Mouse (Mus musculus) neural tube, embryonic 11.5 days (tissue): Measurements from ENCODE around the gene Mrps15. TPM values are rescaled to one million over a fixed set of nuclear protein-coding genes. Genes with fewer than 3 reads are reported as not detected.
"Not testable (repeated sequence)": the region's sequence is repeated elsewhere in the genome, so short reads cannot be mapped to it uniquely, and the experiment has no call there.

Experiments used
- ATAC-seq: fragments of 200-750 bp; cut with Nextera tagmentation; 2 replicates; pipeline ENCODE4 v1.8.0; 2017; ENCODE audit warnings: moderate number of reproducible peaks, mild to moderate bottlenecking, moderate TSS enrichment, moderate library complexity; ENCODE audit not compliant: insufficient read depth, low FRiP score, low TSS enrichment
- DNase-seq: peaks from one replicate; pipeline ENCODE4 v3.0.0-alpha.2; 2015; ENCODE audit warnings: low spot score
- H3K27ac ChIP-seq: fragments of 300-500 bp; sonication (generic); 2 replicates; pipeline ENCODE4 v1.5.1; 2014; ENCODE audit warnings: low read depth, mild to moderate bottlenecking, low read length
- H3K27me3 ChIP-seq: fragments of 300-500 bp; sonication (generic); 2 replicates; pipeline ENCODE4 v1.6.1; 2014; ENCODE audit warnings: mild to moderate bottlenecking, low read length, mixed read lengths; ENCODE audit not compliant: control insufficient read depth, insufficient read depth
- H3K36me3 ChIP-seq: fragments of 300-500 bp; sonication (generic); 2 replicates; pipeline ENCODE4 v1.6.1; 2014; ENCODE audit warnings: mild to moderate bottlenecking, low read length, moderate library complexity, mixed read lengths; ENCODE audit not compliant: control insufficient read depth, insufficient read depth
- H3K4me1 ChIP-seq: fragments of 300-500 bp; sonication (generic); 2 replicates; pipeline ENCODE4 v1.6.1; 2014; ENCODE audit warnings: low read length, mixed read lengths; ENCODE audit not compliant: control insufficient read depth, insufficient read depth
- H3K4me2 ChIP-seq: fragments of 300-500 bp; sonication (generic); 2 replicates; pipeline ENCODE4 v1.6.1; 2014; ENCODE audit warnings: low read depth, mild to moderate bottlenecking, moderate library complexity
- H3K4me3 ChIP-seq: fragments of 300-500 bp; sonication (generic); 2 replicates; pipeline ENCODE4 v1.5.1; 2014; ENCODE audit warnings: low read depth, low read length
- H3K9ac ChIP-seq: fragments of 300-500 bp; sonication (generic); 2 replicates; pipeline ENCODE4 v1.6.1; 2014; ENCODE audit warnings: mild to moderate bottlenecking, low read length
- H3K9me3 ChIP-seq: fragments of 300-500 bp; sonication (generic); 2 replicates; pipeline ENCODE4 v1.6.1; 2016; ENCODE audit warnings: low read length; ENCODE audit not compliant: control insufficient read depth
- WGBS: fragments of 180-500 bp; shearing (Covaris S2); extraction: QIAGEN DNeasy Blood & Tissue Kit; methylation state at CpG from one replicate; pipeline ENCODE4 v1.1.7; 2014; 5-methylcytosine and 5-hydroxymethylcytosine counted together
- polyA plus RNA-seq: library from polyadenylated mRNA; unstranded; fragments of >200 nt; fragmentation: Nextera tagmentation; extraction: Ambion mirVana; gene quantifications from 2 replicates; pipeline ENCODE4 v1.2.1, GENCODE M21; 2014

Mrps15 gene
- polyA plus RNA-seq, 1 experiment from 2014 or later, result 125 TPM

DNA sequence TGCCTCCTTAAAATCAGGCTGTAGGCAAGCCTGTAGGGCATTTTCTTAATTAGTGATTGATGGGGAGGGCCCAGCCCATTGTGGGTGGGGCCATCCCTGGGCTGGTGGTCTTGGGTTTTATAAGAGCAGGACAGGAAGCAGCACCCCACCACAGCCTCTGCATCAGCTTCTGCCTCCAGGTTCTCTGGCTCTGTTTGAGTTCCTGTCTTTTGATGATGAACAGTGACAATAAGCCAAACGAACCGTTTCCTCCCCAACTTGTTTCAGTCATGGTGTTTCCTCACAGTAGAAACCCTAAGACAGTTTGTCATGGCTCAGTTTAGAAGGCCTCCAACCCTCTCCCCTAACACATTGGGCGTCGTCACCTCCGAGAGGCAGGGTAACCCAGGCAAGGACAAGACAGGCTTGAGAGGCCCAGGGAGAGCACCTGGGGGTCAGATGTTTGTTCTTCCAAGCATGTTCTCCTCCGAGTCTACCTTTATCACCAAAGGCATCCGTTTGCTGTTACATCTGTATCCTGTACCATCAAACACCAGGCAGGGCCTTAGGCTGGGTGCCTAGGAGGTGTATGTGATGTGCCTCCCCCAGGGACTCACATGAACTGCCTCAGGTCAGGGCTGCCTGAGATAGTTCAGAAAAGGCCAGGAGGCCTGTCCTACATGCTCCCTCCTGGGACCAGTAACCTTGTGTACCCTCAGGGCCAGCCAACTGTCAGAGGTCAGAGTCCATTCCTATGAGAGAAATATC, 43.5 kb downstream of the Mrps15 start:
- no peak overlapping the region for H3K4me3 ChIP-seq
- no peaks in the 10 kb centered on the region for H3K27me3 ChIP-seq
- no peak overlapping the region for H3K9ac ChIP-seq
- DNase-seq, result no peak
- H3K36me3 ChIP-seq, result no peaks in the 10 kb centered on the region
- no peak overlapping the region for H3K27ac ChIP-seq
- no peaks in the 10 kb centered on the region for H3K9me3 ChIP-seq
- 79% methylated on average over 7 of the region's 7 CpGs for WGBS
- ATAC-seq, result no peak
- no peaks in the 10 kb centered on the region for H3K4me1 ChIP-seq
- H3K4me2 ChIP-seq, result no peak overlapping the region

DNA sequence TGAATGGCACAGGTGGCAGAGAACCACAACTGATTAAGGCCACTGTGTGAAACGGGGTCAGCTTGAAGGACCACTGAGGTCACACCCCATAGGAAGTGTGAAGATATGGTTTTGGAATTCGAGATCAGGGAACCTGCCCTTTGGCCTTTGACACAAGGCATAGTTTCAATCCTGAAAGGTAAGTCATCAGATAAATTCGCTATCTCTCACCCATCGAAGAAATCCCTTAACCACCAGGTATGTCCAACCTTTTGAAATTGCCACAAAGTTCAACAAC, 44.1 kb downstream of the Mrps15 start:
- DNase-seq, result no peak
- no peaks in the 10 kb centered on the region for H3K9me3 ChIP-seq
- H3K27me3 ChIP-seq, result no peaks in the 10 kb centered on the region
- H3K27ac ChIP-seq, result no peak overlapping the region
- 85% methylated on average over 4 of the region's 4 CpGs for WGBS
- ATAC-seq, result no peak
- no peak overlapping the region for H3K4me3 ChIP-seq
- H3K4me1 ChIP-seq, result no peaks in the 10 kb centered on the region
- no peak overlapping the region for H3K9ac ChIP-seq
- H3K36me3 ChIP-seq, result no peaks in the 10 kb centered on the region
- no peak overlapping the region for H3K4me2 ChIP-seq

DNA sequence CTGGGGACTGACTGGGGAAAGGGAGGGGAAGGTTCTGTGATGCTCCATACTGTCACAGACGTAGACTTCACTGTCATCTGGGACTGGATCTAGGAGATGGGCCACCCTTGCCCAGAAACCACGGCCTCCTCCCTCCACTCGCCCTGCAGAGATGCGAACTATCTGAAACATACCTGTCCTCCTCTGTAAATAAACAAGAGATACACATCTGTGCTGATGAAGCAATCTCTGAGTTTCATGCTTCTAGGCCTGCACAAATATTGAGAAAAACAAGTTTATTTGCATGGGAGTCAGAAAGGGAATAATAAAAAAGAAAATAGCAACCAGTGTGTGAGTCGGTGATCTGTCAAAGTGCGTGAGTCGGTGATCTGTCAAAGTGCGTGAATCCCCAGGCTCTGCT, 45.1 kb downstream of the Mrps15 start:
- H3K4me3 ChIP-seq, result no peak overlapping the region
- no peak overlapping the region for H3K9ac ChIP-seq
- no peaks in the 10 kb centered on the region for H3K36me3 ChIP-seq
- DNase-seq, result no peak
- H3K27me3 ChIP-seq, result no peaks in the 10 kb centered on the region
- 82% methylated on average over 8 of the region's 8 CpGs for WGBS
- no peak overlapping the region for H3K4me2 ChIP-seq
- H3K4me1 ChIP-seq, result no peaks in the 10 kb centered on the region
- H3K9me3 ChIP-seq, result no peaks in the 10 kb centered on the region
- ATAC-seq, result no peak
- H3K27ac ChIP-seq, result no peak overlapping the region

GRCm38 (mm10) chr4:126095622-126096430, 49.1 kb downstream of the Mrps15 start:
- H3K36me3 ChIP-seq, H3K27ac ChIP-seq, H3K4me2 ChIP-seq, H3K4me1 ChIP-seq, H3K4me3 ChIP-seq, H3K9ac ChIP-seq, DNase-seq, H3K27me3 ChIP-seq, ATAC-seq, H3K9me3 ChIP-seq: not testable (repeated sequence)
- WGBS, result 56% methylated on average over 14 of the region's 14 CpGs

DNA sequence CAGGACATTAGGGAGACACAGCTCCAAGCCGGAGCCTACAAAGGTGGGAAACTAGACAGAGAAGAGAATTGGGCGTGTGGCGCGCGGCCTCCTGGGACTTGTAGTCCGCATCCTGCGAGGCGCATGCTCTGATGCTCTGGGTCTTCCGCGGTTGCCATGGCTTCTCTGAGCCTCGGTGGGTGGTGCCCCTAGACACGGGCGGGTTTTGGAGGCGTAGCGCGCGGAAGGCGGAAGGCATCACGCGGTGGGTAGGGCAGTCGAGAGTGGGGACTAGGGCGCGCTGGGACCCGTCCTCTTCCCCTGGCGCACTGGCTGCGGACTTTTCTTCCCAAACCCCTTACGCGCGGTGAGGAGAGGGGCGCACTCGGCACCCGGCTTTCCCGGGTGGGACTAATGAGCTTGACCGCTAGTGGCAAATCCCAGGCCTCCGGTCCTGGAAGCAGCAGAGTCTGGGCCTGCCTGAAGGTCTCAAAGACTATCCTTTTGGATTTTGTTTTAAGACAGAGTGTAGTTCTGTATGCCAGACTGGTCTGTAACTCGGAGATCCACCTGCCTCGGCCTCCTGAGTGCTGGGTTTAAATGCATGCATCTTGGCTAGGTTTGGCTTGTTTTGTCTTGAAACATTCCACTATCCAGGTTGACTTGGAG, 49.9 kb downstream of the Mrps15 start, which contains the start of gene Lsm10:
Gene Lsm10, plus strand, starts transcription at position 160 of the 648 bp plus-strand sequence.
- Histone ChIP-seq H3K4me1 (no peaks in the 10 kb centered on the region), H3K36me3 (no peaks in the 10 kb centered on the region), H3K27me3 (no peaks in the 10 kb centered on the region), H3K4me3 (peak within 1 kb of the TSS; percentile 54), H3K9me3 (no peaks in the 10 kb centered on the region), H3K4me2 (peak within 1 kb of the TSS; percentile 67), H3K9ac (peak within 1 kb of the TSS; percentile 70), H3K27ac (no peak within 1 kb of the TSS)
- peak; percentile 95 for DNase-seq
- peak; percentile 95 for ATAC-seq
- 4% methylated on average over 36 of the region's 37 CpGs for WGBS

GRCm38 (mm10) chr4:126097711-126098253, 51.1 kb downstream of the Mrps15 start:
- no peak for ATAC-seq
- H3K27ac ChIP-seq, result no peak overlapping the region

GRCm38 (mm10) chr4:126099365-126099764, 52.6 kb downstream of the Mrps15 start:
- peaks cover 7% of the 10 kb centered on the region for H3K4me1 ChIP-seq
- DNase-seq, result no peak
- no peak overlapping the region for H3K4me2 ChIP-seq
- no peak overlapping the region for H3K9ac ChIP-seq
- H3K36me3 ChIP-seq, result no peaks in the 10 kb centered on the region
- H3K9me3 ChIP-seq, result no peaks in the 10 kb centered on the region
- 95% methylated on average over 3 of the region's 3 CpGs for WGBS
- no peaks in the 10 kb centered on the region for H3K27me3 ChIP-seq
- H3K27ac ChIP-seq, result no peak overlapping the region
- no peak for ATAC-seq
- no peak overlapping the region for H3K4me3 ChIP-seq

More at GRCm38 (mm10) chr4:126097711-126098253, 51.1 kb downstream of the Mrps15 start:
- H3K9me3 ChIP-seq, result no peaks in the 10 kb centered on the region
- H3K4me1 ChIP-seq, result peaks cover 1% of the 10 kb centered on the region
- H3K4me2 ChIP-seq, result no peak overlapping the region
- no peak for DNase-seq
- no peak overlapping the region for H3K4me3 ChIP-seq
- no peaks in the 10 kb centered on the region for H3K27me3 ChIP-seq
- no peaks in the 10 kb centered on the region for H3K36me3 ChIP-seq
- no peak overlapping the region for H3K9ac ChIP-seq
- WGBS, result 92% methylated on average over 20 of the region's 20 CpGs

GRCm38 (mm10) chr4:126100764-126101163, 54.0 kb downstream of the Mrps15 start:
- Histone ChIP-seq H3K27ac (no peak overlapping the region), H3K36me3 (no peaks in the 10 kb centered on the region), H3K27me3 (no peaks in the 10 kb centered on the region), H3K4me3 (no peak overlapping the region), H3K9me3 (no peaks in the 10 kb centered on the region), H3K4me1 (peaks cover 20% of the 10 kb centered on the region), H3K4me2 (no peak overlapping the region), H3K9ac (no peak overlapping the region)
- ATAC-seq, result no peak
- no peak for DNase-seq
- WGBS, result 90% methylated on average over 3 of the region's 3 CpGs
